Mouse (Mus musculus): Measurements from ENCODE around the gene Creb3l2. TPM values are rescaled to one million over a fixed set of nuclear protein-coding genes. Genes with fewer than 3 reads are reported as not detected.
A peak's percentile ranks its signal among the peaks of the same experiment; 100 is the strongest.

Creb3l2 gene
- polyA plus RNA-seq, 1 experiment from 2014 or later, result 10.4 TPM

DNA sequence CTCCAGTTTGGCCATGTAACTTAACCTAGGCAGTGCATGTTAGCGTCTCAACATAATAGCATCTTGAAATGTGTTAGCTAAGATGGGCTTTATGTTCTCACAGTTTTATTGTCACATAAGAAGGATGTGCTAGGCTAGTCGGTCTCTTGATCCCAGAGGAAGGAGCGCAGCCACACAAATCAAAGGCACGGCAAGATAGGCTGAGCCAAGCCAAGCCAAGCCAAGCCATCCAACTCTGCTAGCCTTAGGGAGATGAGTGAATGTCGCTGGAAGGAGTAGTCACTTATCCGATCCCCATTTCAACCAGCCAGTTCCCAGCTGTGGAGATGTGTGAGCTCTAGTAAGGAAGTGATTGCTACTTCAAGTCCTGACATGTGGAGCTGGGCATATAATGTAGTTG, 75.0 kb downstream of the Creb3l2 start:
- Histone ChIP-seq H3K4me2 (replicated peaks; ENCODE audit: low read depth, low read length) (no peak overlapping the region), H3K9ac (ENCODE audit: low read depth, low read length) (no peak overlapping the region), H3K27ac (ENCODE audit: low read depth, low read length) (no peak overlapping the region), H3K27me3 (ENCODE audit: control insufficient read depth, insufficient read depth, low read length) (no peaks in the 10 kb centered on the region), H3K36me3 (ENCODE audit: control insufficient read depth, insufficient read depth, low read length) (no peaks in the 10 kb centered on the region), H3K4me3 (ENCODE audit: low read depth, low read length) (no peak overlapping the region), H3K4me1 (replicated peaks; ENCODE audit: control insufficient read depth, insufficient read depth, low read length) (no peaks in the 10 kb centered on the region), H3K9me3 (ENCODE audit: control insufficient read depth, low read length) (no peaks in the 10 kb centered on the region)
- 94% methylated on average over 6 of the region's 6 CpGs for WGBS
- ATAC-seq (ENCODE audit: low FRiP score), result no peak
- no peak for DNase-seq (ENCODE audit: low spot score)

DNA sequence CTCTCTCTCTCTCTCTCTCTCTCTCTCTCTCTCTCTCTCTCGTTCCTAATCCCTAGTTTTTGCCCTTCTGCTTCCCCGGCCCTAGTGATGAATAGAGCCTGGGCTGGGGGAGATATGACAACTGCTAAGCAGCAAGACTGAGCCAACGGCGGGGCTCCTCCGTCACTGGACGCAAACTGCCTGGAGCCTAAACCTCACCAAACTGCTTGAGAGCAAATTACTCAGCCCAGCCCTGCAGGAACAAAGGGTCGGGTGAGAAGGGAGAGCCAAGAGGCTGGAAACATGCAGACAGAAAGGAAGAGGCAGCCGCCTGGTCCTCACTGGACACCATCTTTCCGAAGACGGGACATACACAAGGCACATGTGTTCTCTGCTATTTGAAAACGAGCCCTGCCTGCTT, 76.8 kb downstream of the Creb3l2 start:
- H3K4me1 ChIP-seq (replicated peaks; ENCODE audit: control insufficient read depth, insufficient read depth, low read length), result no peaks in the 10 kb centered on the region; the same call in 1 of the 2 replicates
- ATAC-seq (ENCODE audit: low FRiP score) (no peak), DNase-seq (ENCODE audit: low spot score) (peak; percentile 20)
- no peaks in the 10 kb centered on the region for H3K9me3 ChIP-seq (ENCODE audit: control insufficient read depth, low read length)
- no peak overlapping the region for H3K4me3 ChIP-seq (ENCODE audit: low read depth, low read length)
- no peak overlapping the region for H3K4me2 ChIP-seq (replicated peaks; ENCODE audit: low read depth, low read length)
- H3K27ac ChIP-seq (ENCODE audit: low read depth, low read length), result no peak overlapping the region
- H3K27me3 ChIP-seq (ENCODE audit: control insufficient read depth, insufficient read depth, low read length), result no peaks in the 10 kb centered on the region
- 68% methylated on average over 11 of the region's 11 CpGs for WGBS
- no peak overlapping the region for H3K9ac ChIP-seq (ENCODE audit: low read depth, low read length)
- no peaks in the 10 kb centered on the region for H3K36me3 ChIP-seq (ENCODE audit: control insufficient read depth, insufficient read depth, low read length)

DNA sequence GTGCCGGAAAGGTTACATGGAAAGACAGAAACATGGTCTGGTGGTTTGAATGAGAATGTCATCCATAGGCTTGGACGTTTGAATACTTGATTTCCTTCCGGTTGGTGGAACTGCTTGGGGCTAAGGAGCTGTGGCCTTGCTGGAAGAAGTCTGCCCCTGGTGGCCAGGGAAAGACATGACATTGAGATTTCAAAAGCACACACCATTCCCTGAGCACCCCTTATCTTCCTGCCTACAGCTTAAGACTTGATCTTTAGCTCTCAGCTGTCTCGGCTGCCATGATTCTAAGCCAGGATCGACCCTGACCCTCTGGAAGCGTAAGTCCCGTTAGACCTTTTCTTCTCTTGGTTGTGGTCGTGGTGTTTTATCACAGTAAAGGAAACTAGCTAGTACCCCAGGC, 77.6 kb downstream of the Creb3l2 start:
- DNase-seq (ENCODE audit: low spot score) (no peak), ATAC-seq (ENCODE audit: low FRiP score) (no peak)
- Histone ChIP-seq H3K27ac (ENCODE audit: low read depth, low read length) (no peak overlapping the region), H3K9me3 (ENCODE audit: control insufficient read depth, low read length) (no peaks in the 10 kb centered on the region), H3K4me1 (replicated peaks; ENCODE audit: control insufficient read depth, insufficient read depth, low read length) (no peaks in the 10 kb centered on the region; the same call in 1 of the 2 replicates), H3K27me3 (ENCODE audit: control insufficient read depth, insufficient read depth, low read length) (no peaks in the 10 kb centered on the region), H3K4me2 (replicated peaks; ENCODE audit: low read depth, low read length) (no peak overlapping the region), H3K4me3 (ENCODE audit: low read depth, low read length) (no peak overlapping the region), H3K36me3 (ENCODE audit: control insufficient read depth, insufficient read depth, low read length) (no peaks in the 10 kb centered on the region), H3K9ac (ENCODE audit: low read depth, low read length) (no peak overlapping the region)
- WGBS, result 91% methylated on average over 8 of the region's 8 CpGs

DNA sequence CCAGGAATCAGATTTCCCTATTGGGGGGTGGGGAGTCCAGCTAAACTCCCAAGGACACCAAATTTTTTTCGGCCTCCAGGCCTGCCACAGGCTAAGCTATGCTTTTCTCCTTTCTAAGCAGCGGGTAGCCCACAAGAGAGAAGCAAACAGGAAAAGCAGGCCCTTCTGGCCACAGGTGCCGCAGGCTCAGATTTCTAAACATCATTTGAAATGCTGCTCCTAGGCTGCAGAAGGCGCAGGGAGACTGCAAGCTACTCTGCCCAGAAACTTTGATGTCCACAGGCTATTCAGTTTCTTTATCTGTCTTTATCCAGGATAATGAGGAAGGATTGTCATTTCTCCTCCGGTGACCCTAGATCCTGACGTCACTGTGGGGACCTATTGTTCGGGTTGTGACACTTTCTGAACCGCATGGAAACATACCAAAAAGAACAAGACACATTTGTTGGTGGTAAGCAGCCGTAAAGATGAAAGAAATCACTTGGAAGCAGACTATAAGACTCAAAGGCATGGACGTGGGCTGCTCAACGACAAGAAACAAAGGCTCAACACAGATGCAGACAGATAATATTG, 81.0 kb downstream of the Creb3l2 start:
- H3K4me3 ChIP-seq (ENCODE audit: low read depth, low read length), result no peak overlapping the region
- DNase-seq (ENCODE audit: low spot score) (no peak), ATAC-seq (ENCODE audit: low FRiP score) (no peak)
- H3K27ac ChIP-seq (ENCODE audit: low read depth, low read length), result no peak overlapping the region
- H3K4me2 ChIP-seq (replicated peaks; ENCODE audit: low read depth, low read length), result no peak overlapping the region
- WGBS, result 28% methylated on average over 11 of the region's 11 CpGs
- H3K36me3 ChIP-seq (ENCODE audit: control insufficient read depth, insufficient read depth, low read length), result no peaks in the 10 kb centered on the region
- 0 out of 2 replicates have a peak overlapping the region, but pooled peaks have one; percentile 27 for H3K9ac ChIP-seq (ENCODE audit: low read depth, low read length)
- no peaks in the 10 kb centered on the region for H3K27me3 ChIP-seq (ENCODE audit: control insufficient read depth, insufficient read depth, low read length)
- no peaks in the 10 kb centered on the region; the same call in 1 of the 2 replicates for H3K4me1 ChIP-seq (replicated peaks; ENCODE audit: control insufficient read depth, insufficient read depth, low read length)
- H3K9me3 ChIP-seq (ENCODE audit: control insufficient read depth, low read length), result no peaks in the 10 kb centered on the region

DNA sequence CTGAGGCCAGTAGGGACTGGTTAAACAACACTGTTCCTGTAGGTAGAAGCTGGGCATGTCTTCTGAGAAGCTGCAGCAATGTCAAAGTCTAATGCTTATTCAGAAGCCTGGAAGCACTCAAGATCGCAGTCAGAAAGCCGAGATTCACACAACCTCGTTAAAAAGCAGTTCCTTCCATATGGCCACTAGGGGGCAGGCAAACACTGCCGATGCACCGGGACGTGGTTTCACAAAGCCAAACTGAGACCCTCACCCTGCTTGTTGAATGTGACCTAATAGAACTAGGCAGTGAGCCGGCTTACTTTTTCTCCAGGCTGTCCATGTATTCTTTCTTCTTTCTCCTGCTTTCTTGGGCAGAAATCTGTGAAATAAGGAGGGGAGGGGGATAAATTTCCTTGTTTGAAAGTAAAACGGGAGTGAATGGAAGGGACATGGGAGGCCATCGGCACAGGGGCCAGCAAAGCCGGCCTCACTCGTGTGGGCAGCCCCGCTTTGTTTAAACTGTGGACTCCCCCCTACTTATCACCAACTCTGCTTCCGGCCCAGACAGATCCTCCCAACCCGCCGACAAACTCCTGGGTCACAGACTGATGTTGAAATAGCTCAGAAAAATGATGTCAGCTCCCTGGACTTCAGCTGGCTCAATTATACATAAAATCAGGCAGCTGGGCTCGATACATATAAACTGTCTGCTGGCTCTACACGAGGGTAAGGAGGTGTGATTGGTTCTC, 87.3 kb downstream of the Creb3l2 start:
- peak; percentile 90 for DNase-seq (ENCODE audit: low spot score)
- Histone ChIP-seq H3K27me3 (ENCODE audit: control insufficient read depth, insufficient read depth, low read length) (no peaks in the 10 kb centered on the region), H3K9me3 (ENCODE audit: control insufficient read depth, low read length) (no peaks in the 10 kb centered on the region), H3K9ac (ENCODE audit: low read depth, low read length) (no peak overlapping the region), H3K27ac (ENCODE audit: low read depth, low read length) (no peak overlapping the region), H3K4me1 (replicated peaks; ENCODE audit: control insufficient read depth, insufficient read depth, low read length) (no peaks in the 10 kb centered on the region), H3K36me3 (ENCODE audit: control insufficient read depth, insufficient read depth, low read length) (no peaks in the 10 kb centered on the region), H3K4me2 (replicated peaks; ENCODE audit: low read depth, low read length) (no peak overlapping the region), H3K4me3 (ENCODE audit: low read depth, low read length) (no peak overlapping the region)
- 40% methylated on average over 17 of the region's 17 CpGs for WGBS
- ATAC-seq (ENCODE audit: low FRiP score), result peak; percentile 59; the same call in 1 of the 2 replicates

DNA sequence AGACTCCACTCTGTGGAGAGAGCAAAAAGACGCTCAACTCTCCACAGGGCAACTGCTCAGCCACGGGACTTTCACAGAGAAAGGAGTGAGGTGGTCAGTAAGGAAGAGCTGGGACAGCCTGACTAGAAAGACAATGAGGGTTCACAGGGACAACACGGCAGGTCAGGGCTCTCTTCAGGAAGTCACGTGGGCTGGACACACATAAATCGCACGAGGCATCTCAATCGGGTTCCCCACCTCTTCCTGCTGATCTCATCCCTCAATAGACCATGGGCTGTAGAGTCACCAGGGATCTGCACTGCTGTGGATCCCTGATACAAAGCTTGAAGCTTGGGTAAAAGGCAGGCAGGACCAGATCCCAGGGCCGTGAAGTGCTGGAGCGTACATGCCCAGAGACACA, 88.3 kb downstream of the Creb3l2 start:
- 84% methylated on average over 9 of the region's 9 CpGs for WGBS
- Histone ChIP-seq H3K36me3 (ENCODE audit: control insufficient read depth, insufficient read depth, low read length) (no peaks in the 10 kb centered on the region), H3K27ac (ENCODE audit: low read depth, low read length) (no peak overlapping the region), H3K9ac (ENCODE audit: low read depth, low read length) (no peak overlapping the region), H3K27me3 (ENCODE audit: control insufficient read depth, insufficient read depth, low read length) (no peaks in the 10 kb centered on the region), H3K4me3 (ENCODE audit: low read depth, low read length) (no peak overlapping the region), H3K9me3 (ENCODE audit: control insufficient read depth, low read length) (no peaks in the 10 kb centered on the region), H3K4me1 (replicated peaks; ENCODE audit: control insufficient read depth, insufficient read depth, low read length) (no peaks in the 10 kb centered on the region), H3K4me2 (replicated peaks; ENCODE audit: low read depth, low read length) (no peak overlapping the region)
- DNase-seq (ENCODE audit: low spot score), result no peak
- no peak for ATAC-seq (ENCODE audit: low FRiP score)

DNA sequence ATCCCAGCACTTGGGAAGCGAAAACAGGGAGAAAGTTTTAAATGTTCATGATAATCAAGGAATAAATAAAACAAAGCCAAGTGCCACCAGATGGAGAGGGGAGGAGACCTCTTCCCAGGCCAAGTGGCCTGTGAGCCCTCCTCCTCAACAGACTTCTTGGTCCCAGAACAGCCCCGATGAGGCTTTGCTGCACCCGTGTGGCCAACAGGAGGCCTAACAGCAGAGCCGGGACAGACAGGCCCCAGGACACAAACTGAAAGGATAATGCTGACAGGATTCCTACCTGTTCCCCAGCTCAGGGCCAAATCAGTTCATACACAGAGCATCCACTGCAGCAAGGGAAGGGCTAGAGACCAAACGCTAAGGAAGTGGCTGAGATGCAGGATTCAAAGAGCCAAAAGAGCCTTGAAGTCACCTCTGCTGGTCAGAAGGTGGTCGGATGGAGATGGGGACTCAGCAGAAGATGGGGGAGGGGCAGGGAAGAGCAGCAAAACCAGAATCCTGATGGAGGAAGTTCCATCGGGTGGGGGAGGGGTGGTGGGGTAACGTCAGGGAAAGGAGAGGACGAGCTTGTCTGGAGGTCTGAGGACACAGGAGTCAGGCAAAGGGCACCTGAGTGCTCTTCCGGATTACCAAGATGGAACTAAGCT, 90.1 kb downstream of the Creb3l2 start:
- ATAC-seq (ENCODE audit: low FRiP score) (peak; percentile 73), DNase-seq (ENCODE audit: low spot score) (peak; percentile 77)
- no peak overlapping the region for H3K4me2 ChIP-seq (replicated peaks; ENCODE audit: low read depth, low read length)
- H3K4me1 ChIP-seq (replicated peaks; ENCODE audit: control insufficient read depth, insufficient read depth, low read length), result no peaks in the 10 kb centered on the region
- H3K9me3 ChIP-seq (ENCODE audit: control insufficient read depth, low read length), result no peaks in the 10 kb centered on the region
- no peaks in the 10 kb centered on the region for H3K36me3 ChIP-seq (ENCODE audit: control insufficient read depth, insufficient read depth, low read length)
- H3K9ac ChIP-seq (ENCODE audit: low read depth, low read length), result no peak overlapping the region
- no peak overlapping the region for H3K4me3 ChIP-seq (ENCODE audit: low read depth, low read length)
- 22% methylated on average over 10 of the region's 10 CpGs for WGBS
- no peak overlapping the region for H3K27ac ChIP-seq (ENCODE audit: low read depth, low read length)
- no peaks in the 10 kb centered on the region for H3K27me3 ChIP-seq (ENCODE audit: control insufficient read depth, insufficient read depth, low read length)

DNA sequence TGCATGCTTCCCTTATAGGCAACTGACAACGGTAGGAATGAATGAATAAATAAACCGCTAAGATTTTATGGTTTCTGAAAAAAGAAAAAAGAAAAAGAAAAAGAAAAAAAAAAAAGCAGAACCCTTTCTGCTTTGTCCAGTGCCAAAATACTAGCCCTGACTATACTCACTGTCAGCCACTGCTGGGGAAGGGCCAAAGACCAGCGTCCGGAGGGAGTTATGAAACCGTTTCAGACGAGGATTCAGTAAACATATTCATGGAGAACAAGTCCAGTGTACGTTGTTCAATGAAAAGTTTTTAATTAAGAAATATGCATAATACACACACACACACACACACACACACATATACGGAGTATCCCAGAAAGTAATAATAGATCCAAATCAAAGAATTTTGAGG, 91.6 kb downstream of the Creb3l2 start:
- ATAC-seq (ENCODE audit: low FRiP score) (no peak), DNase-seq (ENCODE audit: low spot score) (no peak)
- Histone ChIP-seq H3K4me3 (ENCODE audit: low read depth, low read length) (no peak overlapping the region), H3K27ac (ENCODE audit: low read depth, low read length) (no peak overlapping the region), H3K9me3 (ENCODE audit: control insufficient read depth, low read length) (no peaks in the 10 kb centered on the region), H3K9ac (ENCODE audit: low read depth, low read length) (no peak overlapping the region), H3K36me3 (ENCODE audit: control insufficient read depth, insufficient read depth, low read length) (no peaks in the 10 kb centered on the region), H3K27me3 (ENCODE audit: control insufficient read depth, insufficient read depth, low read length) (no peaks in the 10 kb centered on the region), H3K4me2 (replicated peaks; ENCODE audit: low read depth, low read length) (no peak overlapping the region), H3K4me1 (replicated peaks; ENCODE audit: control insufficient read depth, insufficient read depth, low read length) (no peaks in the 10 kb centered on the region)
- 97% methylated on average over 8 of the region's 8 CpGs for WGBS

DNA sequence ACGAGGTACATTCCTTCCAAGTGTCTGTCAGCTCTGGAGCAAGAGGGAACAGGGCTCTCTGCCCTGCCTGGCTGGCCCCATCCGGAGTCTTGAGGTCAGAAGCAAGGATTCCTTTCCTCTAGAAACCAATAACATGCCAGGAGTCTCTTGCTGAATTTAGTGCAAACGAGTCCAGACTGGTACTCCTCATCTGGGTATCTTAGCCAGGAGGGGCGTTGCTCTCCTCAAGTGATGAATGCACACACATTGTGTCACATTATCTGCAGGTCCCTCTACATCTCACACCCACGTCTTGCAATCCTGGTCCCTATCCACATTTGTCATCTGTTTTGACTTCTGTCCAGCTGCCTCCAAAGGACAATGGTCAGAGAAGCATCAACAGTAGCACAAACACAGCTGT, 94.3 kb downstream of the Creb3l2 start:
- no peaks in the 10 kb centered on the region for H3K36me3 ChIP-seq (ENCODE audit: control insufficient read depth, insufficient read depth, low read length)
- no peak overlapping the region for H3K4me2 ChIP-seq (replicated peaks; ENCODE audit: low read depth, low read length)
- ATAC-seq (ENCODE audit: low FRiP score) (no peak), DNase-seq (ENCODE audit: low spot score) (no peak)
- H3K4me3 ChIP-seq (ENCODE audit: low read depth, low read length), result no peak overlapping the region
- no peaks in the 10 kb centered on the region for H3K27me3 ChIP-seq (ENCODE audit: control insufficient read depth, insufficient read depth, low read length)
- no peak overlapping the region for H3K9ac ChIP-seq (ENCODE audit: low read depth, low read length)
- WGBS, result 81% methylated on average over 5 of the region's 5 CpGs
- no peak overlapping the region for H3K27ac ChIP-seq (ENCODE audit: low read depth, low read length)
- no peaks in the 10 kb centered on the region for H3K9me3 ChIP-seq (ENCODE audit: control insufficient read depth, low read length)
- no peaks in the 10 kb centered on the region for H3K4me1 ChIP-seq (replicated peaks; ENCODE audit: control insufficient read depth, insufficient read depth, low read length)
